In genomic region chr6:86732276-86733173, GRCm38 (mm10) we compare ENCODE assay signal across 8 mouse cellular contexts. TPM values are rescaled to one million over a fixed set of nuclear protein-coding genes. Genes with fewer than 3 reads are reported as not detected.
DNase-seq lines count a peak whose midpoint lies in the region; ATAC-seq and TF ChIP-seq lines count a peak whose summit lies in the region.

No protein-coding gene starts in this region.

- H3K27me3 ChIP-seq in intestine, embryonic 14.5 days (replicated peaks; ENCODE audit: control insufficient read depth, insufficient read depth, low read length): no peaks in the 10 kb centered on the region
- H3K27me3 ChIP-seq in liver, postnatal 0 days (ENCODE audit: insufficient read depth, low read length): no peaks in the 10 kb centered on the region

- WGBS in intestine, embryonic 14.5 days: under 1% methylated on average over 62 of the region's 62 CpGs
- WGBS in liver, postnatal 0 days (ENCODE audit: insufficient replicate concordance): under 1% methylated on average over 59 of the region's 62 CpGs

- H3K4me3 ChIP-seq in intestine, embryonic 14.5 days (ENCODE audit: low read depth, low read length): peak overlapping the region; percentile 94
- H3K4me3 ChIP-seq in liver, postnatal 0 days (ENCODE audit: low read depth, low read length): peak overlapping the region; percentile 82

- peak; percentile 58 for DNase-seq in adrenal gland, postnatal 10 days
- no peak for DNase-seq in adrenal gland, adult 2 months
- DNase-seq in cerebellum, postnatal 14 days: peak; percentile 72 to 75
- peak; percentile 38 to 63 for DNase-seq in frontal cortex, postnatal 36 days (ENCODE audit: low spot score in 2 of 2)
- DNase-seq in intestine, embryonic 14.5 days (ENCODE audit: low spot score): peak; percentile 75
- peak; percentile 55 for DNase-seq in liver, postnatal 0 days
- DNase-seq in right cerebral cortex, postnatal 10 days (ENCODE audit: low spot score in 2 of 2): peak; percentile 63 to 70

- peak overlapping the region; percentile 94 for H3K4me2 ChIP-seq in intestine, embryonic 14.5 days (ENCODE audit: low read length)
- H3K4me2 ChIP-seq in liver, postnatal 0 days (ENCODE audit: low read depth, low read length): peak overlapping the region; percentile 92

- no peak for TF ChIP-seq CTCF in liver, postnatal 0 days (IDR thresholded peaks at IDR 0.05; ENCODE audit: low read depth)

- no peaks in the 10 kb centered on the region for H3K9me3 ChIP-seq in intestine, embryonic 14.5 days (ENCODE audit: control insufficient read depth, low read length)
- H3K9me3 ChIP-seq in liver, postnatal 0 days (ENCODE audit: low read length): no peaks in the 10 kb centered on the region

- ATAC-seq in CD4-positive, CD25-positive, alpha-beta regulatory T cell, adult 4 months: peak; percentile 21
- ATAC-seq in intestine, embryonic 14.5 days (replicated peaks; ENCODE audit: low FRiP score, low TSS enrichment, low read depth): peak; percentile 59
- no peak; the same call in 1 of the 2 replicates for ATAC-seq in liver, postnatal 0 days

- H3K9ac ChIP-seq in intestine, embryonic 14.5 days (ENCODE audit: low read length): peak overlapping the region; percentile 77
- peak overlapping the region; percentile 79 for H3K9ac ChIP-seq in liver, postnatal 0 days (replicated peaks)

- no peaks in the 10 kb centered on the region for H3K36me3 ChIP-seq in intestine, embryonic 14.5 days (ENCODE audit: control insufficient read depth, insufficient read depth, low read length)
- H3K36me3 ChIP-seq in liver, postnatal 0 days (replicated peaks; ENCODE audit: insufficient read depth, low read length): 0 out of 2 replicates have a peak, but pooled peaks cover 3% of the 10 kb centered on the region

- H3K27ac ChIP-seq in intestine, embryonic 14.5 days (ENCODE audit: low read depth): peak overlapping the region; percentile 33; the same call in 1 of the 2 replicates
- H3K27ac ChIP-seq in liver, postnatal 0 days (ENCODE audit: low read depth): peak overlapping the region; percentile 66

- H3K4me1 ChIP-seq in intestine, embryonic 14.5 days (replicated peaks; ENCODE audit: control insufficient read depth, insufficient read depth, low read length): peaks cover 8% of the 10 kb centered on the region
- 0 out of 2 replicates have a peak, but pooled peaks cover 2% of the 10 kb centered on the region for H3K4me1 ChIP-seq in liver, postnatal 0 days (ENCODE audit: insufficient read depth)

- no peak for TF ChIP-seq EP300 in liver, postnatal 0 days (IDR thresholded peaks at IDR 0.05; ENCODE audit: low read depth)

RNA-seq across cellular contexts. Expression of gene Gmcl1, which starts 0.7 kb away (rescaled TPM):
- total RNA-seq in adrenal gland, postnatal 10 days (2021): 10 to 100 TPM; 12.2 to 15.9 TPM
- total RNA-seq in adrenal gland, adult 2 months (2021): 10 to 100 TPM; 16.6 to 16.9 TPM
- polyA plus RNA-seq in adrenal gland, adult 2 months (2012; rRNA removed): 19.3 and 20.8 TPM in 2 replicates
- 10 to 100 TPM; 10.7 to 15.5 TPM for polyA plus RNA-seq in CD4-positive, CD25-positive, alpha-beta regulatory T cell, adult 4 months (2017; shearing (Covaris generic))
- polyA plus RNA-seq in intestine, embryonic 14.5 days (2014; fragmentation: Nextera tagmentation; extraction: Ambion mirVana): 28.2 and 31.6 TPM in 2 replicates
- 5.0 and 6.0 TPM in 2 replicates for polyA plus RNA-seq in liver, postnatal 0 days (2015; fragmentation: Nextera tagmentation; extraction: Ambion mirVana)

RNA-seq across cellular contexts. Expression of gene Snrnp27, which starts 48.2 kb away (rescaled TPM):
- total RNA-seq in adrenal gland, postnatal 10 days (2021): 10 to 100 TPM; 59.0 to 63.9 TPM
- 10 to 100 TPM; 60.0 to 62.5 TPM for total RNA-seq in adrenal gland, adult 2 months (2021)
- polyA plus RNA-seq in adrenal gland, adult 2 months (2012; rRNA removed): 3.7 and 6.8 TPM in 2 replicates
- polyA plus RNA-seq in CD4-positive, CD25-positive, alpha-beta regulatory T cell, adult 4 months (2017; shearing (Covaris generic)): 100 to 1,000 TPM; 100 to 121 TPM
- 105 and 110 TPM in 2 replicates for polyA plus RNA-seq in intestine, embryonic 14.5 days (2014; fragmentation: Nextera tagmentation; extraction: Ambion mirVana)
- polyA plus RNA-seq in liver, postnatal 0 days (2015; fragmentation: Nextera tagmentation; extraction: Ambion mirVana): 40.5 and 41.1 TPM in 2 replicates
